Mouse (Mus musculus) gastrocnemius, postnatal 14 days (tissue): ENCODE measurements around the gene Hfe. TPM values are rescaled to one million over a fixed set of nuclear protein-coding genes. Genes with fewer than 3 reads are reported as not detected.
A peak's percentile ranks its signal among the peaks of the same experiment; 100 is the strongest.
"Not testable (repeated sequence)": the region's sequence is repeated elsewhere in the genome, so short reads cannot be mapped to it uniquely, and the experiment has no call there.

Experiments used
- DNase-seq: peaks from one replicate; pipeline ENCODE4 v3.0.0; 2021; ENCODE audit warnings: mixed read lengths
- intact Hi-C: fragments of 180-260 bp; cut with DNase I; formaldehyde crosslinking; loops from one replicate; pipeline ENCODE4 v1.15.1; 2025; ENCODE audit warnings: low total_unique reads
- total RNA-seq, 2 experiments: library from RNA; stranded (reverse); gene quantifications; 2 replicates each; pipeline ENCODE4 v1.2.3; 2021

Gene Hfe
- total RNA-seq, 2 experiments from 2014 or later, result 15.3 to 17.6 TPM

DNA sequence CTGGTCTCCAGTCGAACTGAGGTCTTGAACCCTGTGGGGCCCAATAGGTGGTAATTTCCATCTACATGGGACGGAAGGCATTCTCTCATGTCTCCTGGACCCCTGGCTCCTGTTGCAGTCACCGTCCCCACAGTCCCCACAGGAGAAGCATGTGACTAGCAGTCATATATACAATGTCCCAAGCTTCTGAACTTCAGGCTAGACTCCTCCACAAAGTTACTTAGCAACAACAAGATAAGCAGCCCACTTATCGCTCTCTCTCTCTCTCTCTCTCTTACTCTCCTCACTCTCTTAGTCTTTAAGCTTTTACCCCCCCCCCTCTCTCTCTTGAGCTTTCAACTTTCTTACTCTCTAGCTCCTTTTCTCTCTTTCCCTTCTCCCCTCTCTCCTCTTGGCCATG lies 13.6 kb upstream of the Hfe start:
- no peak for DNase-seq
- intact Hi-C loops, result no loop called here

DNA sequence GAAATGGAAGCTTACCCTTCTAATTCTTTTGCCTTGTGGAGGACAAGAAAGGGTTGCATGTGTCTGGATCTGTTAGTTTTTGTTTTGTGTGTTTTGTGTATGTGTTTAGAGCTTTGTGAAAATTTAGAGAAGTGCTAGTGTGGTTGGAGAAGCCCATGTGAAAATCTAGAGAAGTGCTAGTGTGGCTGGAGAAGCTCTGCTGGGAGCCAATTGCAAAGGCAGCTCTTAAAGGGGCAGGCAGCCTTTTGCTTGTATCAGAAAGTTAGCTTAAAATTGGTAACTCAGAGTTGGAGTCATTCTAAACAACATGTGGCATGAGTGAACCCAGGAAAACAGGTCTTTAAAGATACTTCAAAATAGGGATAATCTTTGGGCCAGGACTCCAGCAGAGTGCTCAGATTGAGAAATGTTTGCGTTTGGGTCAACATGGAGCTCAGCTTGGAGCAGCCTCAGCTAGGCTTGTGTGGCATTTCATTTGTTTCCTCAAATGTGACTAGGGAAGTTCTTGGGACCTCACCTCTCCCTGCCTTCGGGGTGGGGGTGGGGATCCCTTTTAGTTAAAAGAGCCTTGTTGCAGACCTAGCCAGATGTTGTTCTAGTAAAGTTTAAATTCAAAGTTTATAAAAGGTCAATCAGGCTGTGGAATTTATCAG lies 7.1 kb upstream of the Hfe start:
- intact Hi-C loops, DNase-seq: not testable (repeated sequence)

DNA sequence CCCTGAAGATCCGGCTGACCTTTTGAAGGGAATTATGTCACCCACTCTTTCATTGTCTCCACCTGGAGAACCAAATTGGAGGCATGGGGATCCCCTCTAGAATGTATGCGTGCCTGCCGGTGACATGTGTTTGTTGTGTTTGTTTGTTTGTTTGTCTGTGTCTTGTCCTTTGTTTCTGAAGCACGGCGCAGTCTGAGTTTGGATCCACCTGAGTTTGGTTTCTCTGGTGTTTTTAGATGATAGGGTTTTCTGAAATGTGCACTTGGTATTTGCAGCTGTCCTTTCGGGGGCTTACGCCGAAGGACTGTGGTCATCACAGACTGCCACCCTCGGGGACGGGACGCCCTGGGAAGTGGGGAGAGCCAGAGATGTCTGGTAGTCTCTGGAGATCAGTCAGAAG lies 6.5 kb upstream of the Hfe start:
- DNase-seq, result no peak
- intact Hi-C loops, result no loop called here

DNA sequence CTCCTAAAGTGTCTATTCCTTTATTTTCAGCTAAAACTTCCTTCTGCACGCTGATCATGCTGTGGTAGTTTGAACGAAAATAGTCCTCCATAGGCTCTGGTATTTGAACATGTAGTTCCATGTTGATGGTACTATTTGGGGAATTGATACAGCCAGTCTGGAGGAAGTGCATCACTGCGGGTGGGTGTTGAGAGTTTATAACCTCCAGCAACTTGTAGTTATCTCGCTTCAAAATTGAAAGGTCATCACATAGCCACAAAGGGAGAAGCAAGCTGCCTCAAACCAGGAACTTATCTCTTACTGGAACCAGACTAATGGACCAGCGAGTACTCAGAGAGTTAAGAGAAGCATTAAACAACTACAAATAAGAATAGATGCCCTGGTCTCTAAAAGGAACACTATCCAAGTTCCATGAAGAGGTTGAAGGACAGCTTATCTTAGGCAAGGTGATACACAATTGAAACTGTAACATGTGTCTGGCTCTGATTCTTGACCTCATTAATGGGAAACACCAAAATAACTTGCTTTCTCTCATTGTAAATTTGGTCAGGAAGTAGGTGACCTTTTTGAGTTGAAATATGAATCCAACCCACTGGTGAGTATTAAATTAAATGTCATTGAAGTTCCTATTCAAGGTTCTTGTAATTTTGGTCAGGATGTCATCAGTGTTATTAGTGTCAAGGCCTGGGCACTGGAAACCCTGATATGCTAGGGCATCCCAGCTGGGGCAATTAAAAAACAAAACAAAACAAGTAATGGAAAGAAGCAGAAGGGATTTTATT lies 5.8 kb upstream of the Hfe start:
- no peak for DNase-seq
- intact Hi-C loops, result no loop called here

DNA sequence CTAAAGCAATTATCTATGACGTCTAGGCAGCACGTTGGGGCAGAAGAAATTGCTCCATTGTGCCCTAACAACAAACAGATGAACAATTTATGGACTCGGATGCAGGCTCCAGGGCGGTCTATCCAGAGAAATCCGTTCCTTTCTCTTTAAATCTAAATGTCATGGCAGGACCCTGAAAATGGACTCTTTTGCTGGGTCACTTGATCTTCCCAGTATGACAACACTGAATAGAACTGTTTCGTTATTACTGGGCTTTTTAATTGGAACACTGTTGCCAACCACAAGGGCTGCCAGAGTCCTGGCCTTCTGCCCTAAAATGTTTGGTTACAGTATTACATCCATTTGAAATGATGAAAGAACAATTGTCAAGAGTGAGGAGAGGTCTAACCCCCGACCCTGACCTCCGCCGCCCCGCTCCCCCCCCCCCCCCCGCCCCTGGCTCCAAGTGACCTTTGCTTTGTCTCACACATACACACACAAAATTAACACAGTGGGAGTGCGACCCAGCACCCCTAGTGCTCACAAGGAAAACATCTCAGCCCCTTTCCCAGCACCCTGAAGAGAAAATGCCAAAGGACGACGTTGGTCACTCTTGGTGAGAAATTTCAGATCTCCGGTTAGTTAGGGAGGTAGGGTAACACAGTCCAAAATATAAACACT lies 810 bp downstream of the Hfe start:
- DNase-seq, result no peak
- intact Hi-C loops, result no loop called here

DNA sequence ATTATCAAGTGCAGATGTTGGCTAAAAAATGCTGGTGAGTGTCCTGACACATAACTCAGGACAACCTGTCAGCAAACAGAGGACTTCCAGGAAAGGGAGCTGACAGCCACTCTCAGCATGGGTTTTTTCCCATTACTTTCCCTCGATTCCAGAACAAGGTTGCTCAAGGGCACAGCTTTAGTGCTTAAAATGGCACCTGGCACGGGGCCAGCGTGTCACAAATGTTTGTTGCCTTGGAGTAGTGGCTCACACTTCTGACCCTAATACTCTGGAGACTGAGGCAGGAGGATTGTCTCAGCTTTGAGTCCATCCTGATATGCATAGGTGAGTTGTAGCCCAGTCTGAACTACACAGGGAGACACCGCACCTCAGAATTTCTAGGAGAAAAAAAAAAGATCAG lies 2.0 kb downstream of the Hfe start:
- DNase-seq, result no peak
- intact Hi-C loops, result no loop called here

DNA sequence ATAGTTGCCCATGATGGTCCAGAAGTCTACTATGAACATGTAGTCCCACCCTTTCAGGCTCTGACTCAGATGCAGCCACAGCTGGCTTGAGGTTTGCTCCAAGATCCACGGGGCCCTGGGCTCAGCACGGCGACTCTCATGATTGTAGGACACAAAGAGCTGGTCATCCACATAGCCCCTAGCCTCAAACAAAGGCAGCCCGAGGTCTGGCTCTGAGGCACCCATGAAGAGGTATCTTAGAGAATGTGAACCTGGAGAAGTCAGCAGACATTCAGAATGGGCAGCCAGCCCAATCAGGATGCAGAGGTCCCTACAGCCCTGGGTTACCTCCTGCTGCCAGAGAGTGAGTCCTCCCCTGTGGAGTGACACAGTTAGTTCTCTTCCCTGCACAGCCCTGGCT lies 2.6 kb downstream of the Hfe start:
- intact Hi-C loops, result no loop called here
- no peak for DNase-seq

DNA sequence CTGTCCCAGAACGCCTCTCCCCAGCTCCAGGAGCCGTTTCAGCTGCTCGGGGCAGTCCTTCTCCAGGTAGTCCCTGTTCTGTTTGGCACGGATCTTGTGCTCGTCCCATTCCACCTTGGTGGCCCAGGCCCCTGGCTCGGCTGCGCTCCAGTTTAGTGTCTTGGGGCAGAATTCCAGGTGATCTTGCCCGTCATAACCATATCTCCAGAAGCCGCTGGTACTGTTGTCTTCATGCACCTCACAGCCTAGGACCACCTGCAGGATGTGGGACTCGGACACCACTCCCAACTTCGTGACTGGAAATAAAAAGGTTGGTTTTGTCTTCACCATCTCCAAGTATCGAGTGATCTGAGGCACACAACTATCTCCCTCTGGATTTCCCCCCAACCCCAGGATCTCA lies 3.9 kb downstream of the Hfe start:
- intact Hi-C loops, result no loop called here
- DNase-seq, result no peak

DNA sequence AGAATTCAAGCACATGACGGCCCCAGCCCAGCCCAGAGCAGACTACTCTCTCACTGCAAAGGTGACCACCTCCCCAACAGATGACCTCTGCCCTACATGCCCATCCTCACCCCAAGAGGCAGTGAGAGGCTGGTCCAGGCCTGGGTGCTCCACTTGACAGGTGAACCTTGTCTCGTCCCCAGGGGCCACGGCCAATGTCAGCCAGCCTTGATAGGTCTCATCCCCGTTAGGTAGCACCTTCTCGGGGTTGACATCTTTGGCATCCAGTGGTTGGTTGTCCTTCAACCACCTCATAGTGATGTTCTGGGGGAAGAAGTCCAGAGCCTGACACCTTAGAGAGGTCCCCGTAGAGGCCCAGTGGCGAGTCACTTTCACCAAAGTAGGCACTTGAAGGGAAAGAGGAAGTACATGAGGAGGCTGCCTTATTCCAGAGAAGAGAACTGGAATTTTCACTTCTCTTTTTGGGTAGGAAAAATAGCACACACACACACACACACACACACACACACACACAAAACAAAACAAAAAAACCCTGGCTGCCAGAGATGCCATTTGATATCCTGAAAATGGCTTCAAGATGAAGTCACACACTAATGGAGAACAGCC lies 4.8 kb downstream of the Hfe start:
- DNase-seq, result no peak
- intact Hi-C loops, result no loop called here

DNA sequence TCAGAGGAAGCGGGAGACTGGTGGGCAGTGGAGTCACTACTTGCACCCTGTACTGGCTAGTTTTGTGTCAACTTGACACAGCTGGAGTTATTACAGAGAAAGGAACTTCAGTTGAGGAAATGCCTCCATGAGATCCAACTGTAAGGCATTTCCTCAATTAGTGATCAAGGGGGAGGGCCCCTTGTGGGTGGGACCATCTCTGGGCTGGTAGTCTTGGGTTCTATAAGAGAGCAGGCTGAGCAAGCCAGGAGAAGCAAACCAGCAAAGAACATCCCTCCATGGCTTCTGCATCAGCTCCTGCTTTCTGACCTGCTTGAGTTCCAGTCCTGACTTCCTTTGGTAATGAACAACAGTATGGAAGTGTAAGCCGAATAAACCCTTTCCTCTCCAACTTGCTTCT lies 7.9 kb downstream of the Hfe start:
- not testable (repeated sequence) for DNase-seq

DNA sequence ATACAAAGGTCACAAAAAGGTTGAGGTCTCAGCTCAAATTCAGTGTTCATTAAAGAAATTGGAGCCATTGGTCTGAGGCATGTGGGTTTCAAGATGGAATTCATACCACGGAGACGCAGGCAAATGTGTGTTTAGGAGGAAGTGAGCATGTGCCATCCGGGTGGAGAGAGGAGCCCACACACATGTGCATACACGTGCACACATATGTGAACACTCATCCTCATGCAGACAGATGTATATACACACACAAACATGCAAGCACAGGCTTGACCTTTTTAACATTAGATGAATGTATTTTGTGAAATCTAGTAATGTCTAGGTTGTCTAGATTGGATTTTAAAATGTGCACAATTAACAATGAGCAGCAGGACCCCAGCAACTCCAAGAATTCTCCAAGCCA lies 8.4 kb downstream of the Hfe start:
- no peak for DNase-seq
- intact Hi-C loops, result no loop called here

More for the DNA sequence above, 7.9 kb downstream of the Hfe start:
- intact Hi-C loops, result not testable (repeated sequence)

DNA sequence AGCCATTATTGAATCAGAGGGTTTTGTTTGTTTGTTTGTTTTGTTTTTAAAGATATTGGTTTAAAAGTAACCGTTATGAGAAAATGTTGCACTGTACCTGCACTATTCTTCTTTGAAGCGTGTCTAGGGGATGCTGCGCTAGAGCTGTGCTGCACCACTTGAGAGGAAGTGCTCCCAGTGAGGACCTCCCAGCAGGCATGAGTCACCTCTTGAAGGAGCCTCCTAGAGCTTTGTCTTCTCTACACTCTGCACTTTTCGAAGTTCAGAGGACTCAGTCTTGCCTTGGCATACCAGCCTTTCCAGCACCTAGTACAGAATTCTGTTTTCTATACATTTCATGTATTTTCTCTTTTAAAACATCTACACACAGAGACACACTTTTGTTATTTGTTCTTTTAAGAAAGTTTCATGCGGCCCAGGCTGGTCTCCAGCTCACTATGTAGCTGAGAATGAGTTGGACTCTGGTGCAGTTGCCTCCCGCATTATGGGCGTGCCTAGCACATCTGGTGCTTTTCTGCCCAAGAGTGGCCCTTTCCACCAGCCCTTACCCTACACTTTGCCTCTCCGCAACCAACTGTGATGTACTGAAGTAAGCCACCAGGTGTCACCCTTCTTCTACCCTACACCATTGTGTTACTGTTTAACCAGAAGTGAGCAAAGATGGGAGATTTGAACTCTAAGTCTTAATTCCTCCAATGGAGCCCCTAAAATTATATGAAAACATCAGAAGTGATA lies 9.7 kb downstream of the Hfe start:
- intact Hi-C loops, result loop anchor here (2.0 kb wide), 1 partner anchor 32 kb away; no protein-coding TSS in a partner anchor
- peak; percentile 50 for DNase-seq

DNA sequence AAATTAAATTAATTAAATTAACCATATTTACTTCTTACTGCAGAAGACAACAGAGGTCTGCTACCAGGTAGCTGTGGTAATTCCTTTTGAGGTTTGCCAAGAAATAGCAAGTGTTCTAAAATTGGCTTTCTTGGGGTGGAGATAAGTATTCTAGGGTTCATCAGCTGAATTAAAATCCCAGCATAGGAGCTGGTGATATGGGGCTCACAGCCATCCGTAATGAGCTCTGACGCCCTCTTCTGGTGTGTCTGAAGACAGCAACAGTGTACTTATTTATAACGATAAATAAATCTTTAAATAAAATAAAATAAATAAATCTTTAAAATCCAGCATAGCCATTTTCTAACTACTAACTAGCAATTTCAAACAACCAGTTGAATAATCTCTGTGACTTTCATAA lies 10.9 kb downstream of the Hfe start:
- intact Hi-C loops, result loop anchor here (2.0 to 10.0 kb wide), 2 partner anchors 33 to 75 kb away; partner anchors contain the start of genes Hist1h1e and Hist1h2be
- no peak for DNase-seq

DNA sequence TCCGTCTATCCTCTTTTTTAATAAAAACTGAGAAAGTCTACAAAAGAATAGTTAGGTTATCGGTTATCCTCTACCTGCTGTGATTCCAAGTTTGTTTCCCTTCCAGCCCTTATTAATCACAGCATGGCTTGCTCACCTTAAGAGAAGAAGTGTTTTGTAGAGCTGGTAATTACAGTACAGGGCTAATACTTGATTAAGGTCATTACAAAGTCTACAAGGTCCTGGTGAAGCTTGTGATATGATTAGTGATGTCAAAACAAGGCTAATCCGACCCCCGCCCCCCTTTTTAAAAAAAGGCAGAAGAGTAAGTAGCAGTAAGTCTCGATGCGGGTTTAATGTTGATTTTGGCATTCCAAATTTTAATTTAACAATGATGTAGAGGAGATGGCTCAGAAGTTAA lies 11.7 kb downstream of the Hfe start:
- intact Hi-C loops, result loop anchor here (10.0 kb wide), 1 partner anchor 74 kb away; the partner anchor contains the start of genes Hist1h1e and Hist1h2be
- DNase-seq, result no peak

DNA sequence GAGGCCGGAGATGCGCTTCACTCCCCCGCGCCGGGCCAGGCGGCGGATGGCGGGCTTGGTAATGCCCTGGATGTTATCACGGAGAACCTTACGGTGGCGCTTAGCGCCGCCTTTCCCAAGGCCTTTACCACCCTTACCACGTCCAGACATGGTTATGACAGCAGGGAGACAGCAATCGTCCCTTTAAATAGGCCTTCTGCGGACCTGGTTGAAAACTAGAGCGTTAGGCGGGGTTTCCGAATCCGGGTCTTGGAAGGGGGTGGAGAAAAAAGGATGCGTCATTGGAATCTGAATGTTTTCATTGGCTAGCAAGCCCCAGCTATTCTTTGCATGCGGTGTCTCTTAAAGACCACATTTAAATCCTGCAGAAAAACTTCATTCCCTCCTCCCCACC lies 12.4 kb downstream of the Hfe start, which contains the start of gene Hist1h4c:
Gene Hist1h4c, minus strand, starts transcription at position 155 of the 394 bp plus-strand sequence.
- peak; percentile 95 for DNase-seq
- intact Hi-C loops, result loop anchor here (10.0 kb wide), 1 partner anchor 73 kb away; the partner anchor contains the start of genes Hist1h1e and Hist1h2be

DNA sequence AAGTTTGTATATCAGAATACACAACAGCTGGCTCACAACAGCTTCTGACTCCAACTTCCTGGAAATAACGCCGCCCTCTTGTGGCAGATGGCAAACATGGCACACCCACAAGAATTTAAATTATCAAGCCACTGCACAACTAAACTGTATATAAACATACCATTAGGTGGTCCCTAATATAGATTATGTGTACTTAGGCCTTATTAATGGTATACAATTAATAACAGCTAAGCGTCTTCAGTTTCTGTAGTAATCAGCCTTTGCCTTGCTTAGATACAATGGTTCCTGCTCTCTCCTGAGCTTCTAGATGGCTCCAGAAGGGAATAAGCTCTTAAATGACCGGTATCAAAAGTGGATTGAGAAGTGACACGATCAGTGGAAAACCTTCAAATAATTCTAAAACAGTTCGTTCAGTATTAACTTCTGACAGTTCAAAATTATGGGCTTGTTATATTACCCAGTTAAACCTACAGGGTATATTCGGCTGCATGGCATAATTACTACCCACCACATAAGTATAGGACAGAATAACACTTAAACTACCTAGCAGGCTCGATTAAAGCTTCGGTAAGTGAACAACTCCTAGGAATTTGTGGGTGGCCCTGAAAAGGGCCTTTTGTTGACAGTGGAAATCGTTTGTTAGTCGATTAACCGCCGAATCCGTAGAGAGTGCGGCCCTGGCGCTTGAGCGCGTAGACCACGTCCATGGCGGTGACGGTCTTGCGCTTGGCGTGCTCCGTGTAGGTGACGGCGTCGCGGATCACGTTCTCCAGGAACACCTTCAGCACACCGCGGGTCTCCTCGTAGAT lies 13.0 kb downstream of the Hfe start:
- DNase-seq, result peak; percentile 46
- intact Hi-C loops, result loop anchor here (10.0 kb wide), 1 partner anchor 73 kb away; the partner anchor contains the start of genes Hist1h1e and Hist1h2be

DNA sequence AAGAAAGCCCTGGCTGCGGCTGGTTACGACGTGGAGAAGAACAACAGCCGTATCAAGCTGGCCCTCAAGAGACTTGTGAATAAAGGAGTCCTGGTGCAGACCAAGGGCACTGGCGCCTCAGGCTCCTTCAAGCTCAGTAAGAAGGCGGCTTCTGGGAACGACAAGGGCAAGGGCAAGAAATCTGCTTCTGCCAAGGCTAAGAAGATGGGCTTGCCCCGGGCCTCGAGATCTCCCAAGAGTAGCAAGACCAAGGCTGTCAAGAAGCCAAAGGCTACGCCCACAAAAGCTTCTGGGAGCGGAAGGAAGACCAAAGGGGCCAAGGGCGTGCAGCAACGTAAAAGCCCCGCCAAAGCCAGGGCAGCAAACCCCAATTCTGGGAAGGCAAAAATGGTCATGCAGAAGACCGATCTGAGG lies 14.6 kb downstream of the Hfe start:
- DNase-seq, result no peak
- intact Hi-C loops, result loop anchor here (10.0 kb wide), 1 partner anchor 71 kb away; the partner anchor contains the start of genes Hist1h1e and Hist1h2be

DNA sequence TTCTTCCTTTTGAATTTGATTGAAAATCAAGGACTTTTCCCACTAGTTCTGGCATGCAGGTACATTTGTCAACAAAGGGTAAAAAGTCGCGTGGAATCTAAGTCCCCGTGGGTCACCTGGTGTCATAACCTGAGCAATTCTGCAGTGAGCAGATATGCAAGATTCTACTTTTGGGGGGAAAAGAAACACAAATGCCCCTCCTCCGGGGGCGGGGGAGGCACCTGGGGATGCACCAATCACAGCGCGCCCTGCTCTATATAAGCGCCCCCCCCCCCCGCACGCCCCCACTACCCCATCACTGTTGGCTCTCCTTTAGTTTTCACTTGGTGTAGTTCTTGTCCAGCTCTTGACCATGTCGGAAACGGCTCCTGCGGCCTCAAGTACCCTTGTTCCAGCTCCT lies 15.1 kb downstream of the Hfe start, which contains the start of gene Hist1h1t:
Gene Hist1h1t, plus strand, starts transcription at position 301 of the 400 bp plus-strand sequence.
- no peak for DNase-seq
- intact Hi-C loops, result loop anchor here (10.0 kb wide), 1 partner anchor 71 kb away; the partner anchor contains the start of genes Hist1h1e and Hist1h2be
